Mouse (Mus musculus) MEL (cell line): Measurements from ENCODE around the gene Psap. TPM values are rescaled to one million over a fixed set of nuclear protein-coding genes. Genes with fewer than 3 reads are reported as not detected.

ENCODE experiments used
- DNase-seq: peaks from one replicate; pipeline ENCODE4 v3.0.0; 2011; ENCODE audit warnings: low read depth, low spot score
- H3K27ac ChIP-seq: 2 replicates; pipeline ENCODE4 v1.5.1; 2012; ENCODE audit warnings: low read depth, mild to moderate bottlenecking, control low read depth, low read length, moderate library complexity; ENCODE audit not compliant: control insufficient read depth
- H3K27me3 ChIP-seq, 2 experiments: fragments of 150-350 bp in 1 of 2; sonication (generic) in 1 of 2; 2 replicates each; pipeline ENCODE4 v1.6.1; 2012; ENCODE audit warnings: low read length in 2 of 2, mild to moderate bottlenecking in 2 of 2, improper control_type of control experiment in 1 of 2, moderate library complexity in 1 of 2; ENCODE audit not compliant: insufficient read depth in 2 of 2, control insufficient read depth in 1 of 2
- H3K36me3 ChIP-seq, 2 experiments: 2 replicates each; pipeline ENCODE4 v1.6.1; 2012 to 2014; ENCODE audit warnings: low read length in 2 of 2, improper control_type of control experiment in 1 of 2, inconsistent platforms in 1 of 2, mild to moderate bottlenecking in 1 of 2; ENCODE audit not compliant: insufficient read depth in 2 of 2, control insufficient read depth in 1 of 2
- H3K4me1 ChIP-seq, 2 experiments: fragments of 150-350 bp in 1 of 2; sonication (generic) in 1 of 2; 2 replicates each; pipeline ENCODE4 v1.6.1; 2012; ENCODE audit warnings: low read length in 2 of 2, improper control_type of control experiment in 1 of 2, mild to moderate bottlenecking in 1 of 2; ENCODE audit not compliant: insufficient read depth in 2 of 2, control insufficient read depth in 1 of 2
- H3K4me3 ChIP-seq, 2 experiments: fragments of 150-350 bp in 1 of 2; sonication (generic) in 1 of 2; 2 replicates each; pipeline ENCODE4 v1.5.1; 2012; ENCODE audit warnings: low read depth in 2 of 2, low read length in 2 of 2, mild to moderate bottlenecking in 2 of 2, moderate library complexity in 2 of 2, control low read depth in 1 of 2, improper control_type of control experiment in 1 of 2; ENCODE audit not compliant: control insufficient read depth in 1 of 2, insufficient read depth in 1 of 2
- H3K79me2 ChIP-seq: 2 replicates; pipeline ENCODE4 v1.6.1; 2012; ENCODE audit warnings: mild to moderate bottlenecking, low read length, moderate library complexity; ENCODE audit not compliant: control insufficient read depth, poor library complexity, insufficient read depth
- H3K9ac ChIP-seq: 2 replicates; pipeline ENCODE4 v1.6.1; 2012; ENCODE audit warnings: low read depth, mild to moderate bottlenecking, control low read depth, low read length, moderate library complexity; ENCODE audit not compliant: control insufficient read depth, poor library complexity, severe bottlenecking
- H3K9me3 ChIP-seq: fragments of 150-350 bp; sonication (generic); replicated peaks from 2 replicates; pipeline ENCODE4 v1.6.1; 2012; ENCODE audit warnings: mild to moderate bottlenecking, low read length, improper control_type of control experiment, moderate library complexity; ENCODE audit not compliant: insufficient read depth
- CHD1 ChIP-seq: IDR thresholded peaks from 2 replicates; pipeline ENCODE4 v1.6.1; 2012; ENCODE audit warnings: low read depth, mild to moderate bottlenecking, inconsistent platforms, low read length, improper control_type of control experiment
- EP300 ChIP-seq, 2 experiments: IDR thresholded peaks; 2 replicates each; pipeline ENCODE4 v1.6.1; 2011; ENCODE audit warnings: improper control_type of control experiment in 2 of 2, low read length in 2 of 2, low read depth in 1 of 2, mild to moderate bottlenecking in 1 of 2
- GABPA ChIP-seq: IDR thresholded peaks from 2 replicates; pipeline ENCODE4 v1.6.1; 2012; ENCODE audit warnings: low read depth, mild to moderate bottlenecking, inconsistent platforms, low read length, improper control_type of control experiment, moderate library complexity
- JUND ChIP-seq: IDR thresholded peaks from 2 replicates; pipeline ENCODE4 v1.6.1; 2011; ENCODE audit warnings: low read depth, mild to moderate bottlenecking, improper control_type of control experiment, low read length
- KAT2A ChIP-seq: conservative IDR thresholded peaks from 2 replicates; pipeline ENCODE4 v1.6.1; 2012; ENCODE audit warnings: low read depth, low read length, improper control_type of control experiment, inconsistent platforms
- MAFK ChIP-seq: IDR thresholded peaks from 2 replicates; pipeline ENCODE4 v1.6.1; 2011; ENCODE audit warnings: low read depth, mild to moderate bottlenecking, low read length, improper control_type of control experiment, borderline replicate concordance
- MEF2A ChIP-seq: IDR thresholded peaks from 2 replicates; pipeline ENCODE4 v1.6.1; 2014; ENCODE audit warnings: low read depth, mild to moderate bottlenecking, inconsistent platforms, low read length, improper control_type of control experiment; ENCODE audit not compliant: poor library complexity, insufficient replicate concordance, severe bottlenecking; ENCODE audit errors: extremely low read depth
- MXI1 ChIP-seq: IDR thresholded peaks from 2 replicates; pipeline ENCODE4 v1.6.1; 2011; ENCODE audit warnings: mild to moderate bottlenecking, low read depth, low read length, improper control_type of control experiment
- MYB ChIP-seq: IDR thresholded peaks from 2 replicates; pipeline ENCODE4 v1.6.1; 2011; ENCODE audit warnings: mild to moderate bottlenecking, low read depth, low read length, improper control_type of control experiment
- MYC ChIP-seq: IDR thresholded peaks from 2 replicates; pipeline ENCODE4 v1.6.1; 2011; ENCODE audit warnings: low read depth, mild to moderate bottlenecking, low read length, improper control_type of control experiment, moderate library complexity
- POLR2A ChIP-seq, 2 experiments: IDR thresholded peaks; 2 replicates each; pipeline ENCODE4 v1.6.1; 2011 to 2012; ENCODE audit warnings: low read length in 2 of 2, mild to moderate bottlenecking in 2 of 2, control low read depth in 1 of 2, improper control_type of control experiment in 1 of 2, low read depth in 1 of 2, moderate library complexity in 1 of 2; ENCODE audit not compliant: control insufficient read depth in 1 of 2, insufficient read depth in 1 of 2, poor library complexity in 1 of 2
- POLR2AphosphoS5 ChIP-seq: IDR thresholded peaks from 2 replicates; pipeline ENCODE4 v1.6.1; 2012; ENCODE audit warnings: low read depth, borderline replicate concordance, mild to moderate bottlenecking, inconsistent platforms, low read length, moderate library complexity, mixed read lengths
- SIN3A ChIP-seq: IDR thresholded peaks from 2 replicates; pipeline ENCODE4 v1.6.1; 2012; ENCODE audit warnings: low read length, improper control_type of control experiment, inconsistent platforms
- TBP ChIP-seq: IDR thresholded peaks from 2 replicates; pipeline ENCODE4 v1.8.0; 2011; ENCODE audit warnings: low read depth, low read length, improper control_type of control experiment
- TCF12 ChIP-seq: IDR thresholded peaks from 2 replicates; pipeline ENCODE4 v1.6.1; 2014; ENCODE audit warnings: low read depth, mild to moderate bottlenecking, inconsistent platforms, low read length, improper control_type of control experiment, moderate library complexity
- ZC3H11A ChIP-seq: IDR thresholded peaks from 2 replicates; pipeline ENCODE4 v1.6.1; 2012; ENCODE audit warnings: low read depth, mild to moderate bottlenecking, inconsistent platforms, low read length, improper control_type of control experiment
- ZKSCAN1 ChIP-seq: IDR thresholded peaks from 2 replicates; pipeline ENCODE4 v1.6.1; 2012; ENCODE audit warnings: low read depth, mild to moderate bottlenecking, inconsistent platforms, low read length, improper control_type of control experiment, moderate library complexity
- ZMIZ1 ChIP-seq: IDR thresholded peaks from 2 replicates; pipeline ENCODE4 v1.6.1; 2012; ENCODE audit warnings: low read depth, mild to moderate bottlenecking, inconsistent platforms, low read length, improper control_type of control experiment, moderate library complexity
- polyA plus RNA-seq, 2 experiments: library from polyadenylated mRNA; stranded (reverse) in 1 of 2; unstranded in 1 of 2; fragments of >175 nt in 1 of 2; fragments of >200 nt in 1 of 2; gene quantifications; 2 replicates each; pipeline versions ENCODE4 v1.2.1 to v1.2.4; 2012; ENCODE audit warnings: low replicate concordance in 2 of 2, low read depth in 1 of 2; ENCODE audit not compliant: insufficient read length in 2 of 2, insufficient read depth in 1 of 2, missing spikeins in 1 of 2
- total RNA-seq: library from RNA; depleted of rRNA; stranded (reverse); fragments of 300-350 nt; gene quantifications from 2 replicates; pipeline ENCODE4 v1.2.3, GENCODE M21; 2012

The Psap gene
- total and polyA plus RNA-seq, 3 experiments = 56.8 to 153 (median 106) TPM

DNA sequence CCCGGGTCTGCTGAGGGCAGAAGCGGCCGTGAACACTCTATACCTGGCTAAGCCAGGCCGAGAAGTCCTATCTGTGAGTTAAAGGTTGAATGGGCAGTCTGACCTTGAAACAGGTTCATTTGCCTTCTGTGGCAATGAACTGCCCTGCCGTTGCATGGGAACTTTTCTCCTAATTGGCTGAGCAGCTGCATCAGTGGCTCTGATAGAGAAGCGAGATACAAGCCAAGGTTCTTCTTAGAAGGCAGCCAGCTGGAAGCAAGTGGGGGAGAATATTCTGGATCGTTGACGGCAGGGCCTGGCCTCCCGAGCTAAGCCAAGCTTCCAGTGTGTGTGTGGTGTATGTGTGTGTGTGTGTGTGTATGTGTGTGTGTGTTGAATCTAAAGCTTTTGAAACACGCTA lies 12.2 kb upstream of the Psap start:
- no peak overlapping the region for H3K9ac ChIP-seq
- no peaks in the 10 kb centered on the region for H3K9me3 ChIP-seq
- DNase-seq = no peak
- no peak overlapping the region for H3K27ac ChIP-seq
- TF ChIP-seq MYB = no peak
- no peak for TF ChIP-seq SIN3A
- no peak for TF ChIP-seq CHD1
- TF ChIP-seq ZMIZ1 = no peak
- TF ChIP-seq MYC = no peak
- no peak for TF ChIP-seq KAT2A
- TF ChIP-seq TCF12 = no peak
- no peak for TF ChIP-seq TBP
- no peak for TF ChIP-seq POLR2A (IDR thresholded peaks at IDR 0.05; ENCODE audit: control insufficient read depth in 1 of 2, insufficient read depth in 1 of 2, low read depth in 1 of 2, low read length in 2 of 2, poor library complexity in 1 of 2)
- TF ChIP-seq JUND = no peak
- TF ChIP-seq ZC3H11A = no peak
- TF ChIP-seq MXI1 = no peak
- no peak for TF ChIP-seq MAFK
- TF ChIP-seq POLR2AphosphoS5 = no peak
- no peak for TF ChIP-seq GABPA
- no peak for TF ChIP-seq MEF2A
- peaks cover 0 to 6% of the 10 kb centered on the region in 2 experiments; a peak in 1 of 4 replicates for H3K36me3 ChIP-seq
- H3K4me1 ChIP-seq = peaks cover 2 to 10% of the 10 kb centered on the region in 2 experiments; a peak in 3 of 4 replicates
- H3K27me3 ChIP-seq = no peaks in the 10 kb centered on the region
- no peak overlapping the region for H3K4me3 ChIP-seq
- H3K79me2 ChIP-seq = no peaks in the 10 kb centered on the region

DNA sequence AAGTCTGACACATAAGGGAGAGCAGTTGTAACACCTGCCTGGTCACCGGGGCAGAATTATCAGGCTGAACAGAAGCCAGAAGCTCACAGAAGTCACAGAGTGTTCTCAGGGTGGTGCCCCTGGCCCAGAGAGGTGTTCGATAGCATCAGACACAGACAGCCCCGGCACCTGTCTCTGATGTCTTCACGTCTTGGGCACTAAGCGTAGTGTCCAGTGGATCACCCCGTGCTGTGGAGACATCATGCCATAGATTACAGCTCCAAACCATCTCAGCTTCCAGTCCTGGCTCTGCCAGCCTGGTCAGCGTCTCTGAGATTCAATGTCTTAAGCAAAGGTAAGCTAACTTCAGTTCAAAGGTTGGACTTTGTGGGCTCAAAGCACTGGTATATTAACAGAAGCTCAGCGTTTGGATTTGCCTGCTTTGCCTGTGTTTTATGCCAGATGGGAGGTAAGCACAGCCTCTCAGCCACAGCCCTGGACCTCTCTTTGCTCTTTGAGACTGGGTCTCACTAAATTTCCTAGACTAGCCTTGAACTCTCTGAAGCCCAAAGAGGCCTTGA lies 10.5 kb upstream of the Psap start:
- TF ChIP-seq ZKSCAN1 (no peak), EP300 (IDR thresholded peaks at IDR 0.05; ENCODE audit: low read depth in 1 of 2, low read length in 2 of 2) (no peak)
- TF ChIP-seq, all 39 proteins: peak for 0
- Histone ChIP-seq H3K9ac (no peak overlapping the region), H3K36me3 (peaks cover 0 to 9% of the 10 kb centered on the region in 2 experiments; a peak in 2 of 4 replicates), H3K27me3 (no peaks in the 10 kb centered on the region), H3K9me3 (no peaks in the 10 kb centered on the region), H3K4me1 (peaks cover 2 to 10% of the 10 kb centered on the region in 2 experiments; a peak in 3 of 4 replicates), H3K79me2 (no peaks in the 10 kb centered on the region), H3K4me3 (no peak overlapping the region), H3K27ac (no peak overlapping the region)
- no peak for DNase-seq
